ENCODE assay signal across 8 mouse cellular contexts in the genomic region with DNA sequence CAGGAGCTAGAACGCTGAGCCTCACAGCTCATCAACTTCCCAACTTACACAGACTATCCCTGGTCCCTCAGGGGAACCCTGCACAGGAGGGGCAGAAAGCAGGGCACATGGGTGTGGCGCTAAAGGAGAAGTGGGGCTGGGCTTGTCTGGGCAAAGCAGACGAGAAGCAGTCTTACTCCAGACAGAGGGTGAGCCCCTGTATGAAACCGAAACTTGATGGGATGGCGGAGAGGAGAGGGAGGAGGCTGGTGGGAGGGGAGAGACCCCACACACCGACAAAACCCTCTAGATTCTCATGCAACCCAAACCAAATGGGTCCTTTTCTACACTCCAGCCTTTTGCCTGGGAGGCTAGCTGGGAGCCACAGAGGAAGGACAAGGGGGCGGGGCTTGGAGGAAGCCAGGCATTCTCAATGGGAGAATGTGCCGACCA. TPM values are rescaled to one million over a fixed set of nuclear protein-coding genes. Genes with fewer than 3 reads are reported as not detected.
DNase-seq lines count a peak whose midpoint lies in the region; ATAC-seq and TF ChIP-seq lines count a peak whose summit lies in the region.

No protein-coding gene starts in this region.

- intact Hi-C loops in heart, postnatal 36 days (cut with DNase I), result no loop called here

- H3K9ac ChIP-seq in liver, embryonic 13.5 days, result no peak overlapping the region
- H3K9ac ChIP-seq in neural tube, embryonic 15.5 days (replicated peaks), result no peak overlapping the region

- peaks cover 24% of the 10 kb centered on the region for H3K27me3 ChIP-seq in liver, embryonic 13.5 days
- H3K27me3 ChIP-seq in neural tube, embryonic 15.5 days (replicated peaks), result no peaks in the 10 kb centered on the region

- H3K36me3 ChIP-seq in liver, embryonic 13.5 days, result no peaks in the 10 kb centered on the region
- H3K36me3 ChIP-seq in neural tube, embryonic 15.5 days, result no peaks in the 10 kb centered on the region

- TF ChIP-seq POLR2A in bone marrow macrophage, adult 2 months (IDR thresholded peaks at IDR 0.05; ENCODE audit: borderline replicate concordance, low read depth, low read length), result peak; percentile 49; the same call in 1 of the 2 replicates

- no peaks in the 10 kb centered on the region for H3K9me3 ChIP-seq in liver, embryonic 13.5 days (replicated peaks)
- H3K9me3 ChIP-seq in neural tube, embryonic 15.5 days (replicated peaks), result no peaks in the 10 kb centered on the region

- DNase-seq in heart, adult 11 months, result peak; percentile 95
- DNase-seq in heart, postnatal 4 days, result no peak
- peak; percentile 27 to 44 for DNase-seq in heart, postnatal 36 days
- no peak for DNase-seq in liver, embryonic 13.5 days
- DNase-seq in c-Kit-positive CD71-positive TER-119-positive erythroid progenitor cells, embryonic 14.5 days (ENCODE audit: low spot score), result no peak
- DNase-seq in ovary, postnatal 14 days (ENCODE audit: low spot score), result no peak

- 6% methylated on average over 8 of the region's 8 CpGs for WGBS in liver, embryonic 13.5 days (ENCODE audit: insufficient replicate concordance)
- WGBS in neural tube, embryonic 15.5 days, result 22% methylated on average over 8 of the region's 8 CpGs

- H3K4me2 ChIP-seq in liver, embryonic 13.5 days, result peak overlapping the region; percentile 51
- peak overlapping the region; percentile 34 for H3K4me2 ChIP-seq in neural tube, embryonic 15.5 days

- H3K27ac ChIP-seq in bone marrow macrophage, adult 2 months (ENCODE audit: insufficient read depth, low read depth, low read length), result 0 out of 2 replicates have a peak overlapping the region, but pooled peaks have one; percentile 11
- H3K27ac ChIP-seq in liver, embryonic 13.5 days, result no peak overlapping the region
- no peak overlapping the region for H3K27ac ChIP-seq in neural tube, embryonic 15.5 days (replicated peaks)

- no peak for TF ChIP-seq CTCF in bone marrow macrophage, adult 2 months (IDR thresholded peaks at IDR 0.05; ENCODE audit: low read depth, low read length)

- peak overlapping the region; percentile 56 for H3K4me3 ChIP-seq in bone marrow macrophage, adult 2 months (ENCODE audit: insufficient read depth, low read length)
- peak overlapping the region; percentile 38 for H3K4me3 ChIP-seq in liver, embryonic 13.5 days (replicated peaks)
- no peak overlapping the region; the same call in 1 of the 2 replicates for H3K4me3 ChIP-seq in neural tube, embryonic 15.5 days (replicated peaks)

- ATAC-seq in liver, embryonic 13.5 days (ENCODE audit: low read depth), result peak; percentile 20; the same call in 1 of the 2 replicates
- ATAC-seq in neural tube, embryonic 15.5 days (ENCODE audit: low FRiP score), result no peak

- H3K4me1 ChIP-seq in bone marrow macrophage, adult 2 months (ENCODE audit: control insufficient read depth, insufficient read depth, low read length), result peaks cover 8% of the 10 kb centered on the region
- peaks cover 9% of the 10 kb centered on the region for H3K4me1 ChIP-seq in liver, embryonic 13.5 days (replicated peaks)
- peaks cover 32% of the 10 kb centered on the region for H3K4me1 ChIP-seq in neural tube, embryonic 15.5 days

RNA-seq across cellular contexts. Expression of a gene that starts 28.3 kb away (rescaled TPM):
- total RNA-seq in heart, postnatal 4 days (2021), result 1 to 10 TPM; 1.0 to 1.2 TPM
- polyA plus RNA-seq in bone marrow macrophage, adult 2 months (2012; ENCODE audit: insufficient read depth, insufficient read length, missing spikeins), result not detected in 2 replicates
- total RNA-seq in heart, postnatal 36 days (2021), result not detected
- 0.30 and 0.45 TPM in 2 replicates for polyA plus RNA-seq in liver, embryonic 13.5 days (2015; fragmentation: Nextera tagmentation; extraction: Ambion mirVana)
- polyA plus RNA-seq in neural tube, embryonic 15.5 days (2015; fragmentation: Nextera tagmentation; extraction: Ambion mirVana), result 1.1 and 2.6 TPM in 2 replicates

RNA-seq across cellular contexts. Expression of a gene that starts 50.3 kb away (rescaled TPM):
- 10 to 100 TPM; 19.3 to 19.6 TPM for total RNA-seq in heart, postnatal 4 days (2021)
- polyA plus RNA-seq in bone marrow macrophage, adult 2 months (2012; ENCODE audit: insufficient read depth, insufficient read length, missing spikeins), result 12.2 and 15.9 TPM in 2 replicates
- total RNA-seq in heart, postnatal 36 days (2021), result 10 to 100 TPM; 36.9 to 42.6 TPM
- 2.7 and 3.2 TPM in 2 replicates for polyA plus RNA-seq in liver, embryonic 13.5 days (2015; fragmentation: Nextera tagmentation; extraction: Ambion mirVana)
- polyA plus RNA-seq in neural tube, embryonic 15.5 days (2015; fragmentation: Nextera tagmentation; extraction: Ambion mirVana), result 8.0 and 8.7 TPM in 2 replicates

RNA-seq across cellular contexts. Expression of a gene that starts 50.5 kb away (rescaled TPM):
- total RNA-seq in heart, postnatal 4 days (2021), result not detected
- polyA plus RNA-seq in bone marrow macrophage, adult 2 months (2012; ENCODE audit: insufficient read depth, insufficient read length, missing spikeins), result 0.33 and 0.43 TPM in 2 replicates
- under 1 TPM in 1 of 2 experiments, not detected in 1; 0.38 TPM for total RNA-seq in heart, postnatal 36 days (2021)
- polyA plus RNA-seq in liver, embryonic 13.5 days (2015; fragmentation: Nextera tagmentation; extraction: Ambion mirVana), result not detected in 2 replicates
- polyA plus RNA-seq in neural tube, embryonic 15.5 days (2015; fragmentation: Nextera tagmentation; extraction: Ambion mirVana), result 0.23 and 0.37 TPM in 2 replicates

Comparison
In these comparisons a context has a peak if more than half of its experiments do, and no peak if none do; other contexts are left out.
1. DNase-seq: peak in heart, adult 11 months (single experiment) and heart, postnatal 36 days (2 of 2); none in heart, postnatal 4 days (single experiment), liver, embryonic 13.5 days (single experiment), c-Kit-positive CD71-positive TER-119-positive erythroid progenitor cells, embryonic 14.5 days (single experiment) and ovary, postnatal 14 days (single experiment).